Mouse (Mus musculus): Measurements from ENCODE around the gene Shisa5.

Shisa5 gene

DNA sequence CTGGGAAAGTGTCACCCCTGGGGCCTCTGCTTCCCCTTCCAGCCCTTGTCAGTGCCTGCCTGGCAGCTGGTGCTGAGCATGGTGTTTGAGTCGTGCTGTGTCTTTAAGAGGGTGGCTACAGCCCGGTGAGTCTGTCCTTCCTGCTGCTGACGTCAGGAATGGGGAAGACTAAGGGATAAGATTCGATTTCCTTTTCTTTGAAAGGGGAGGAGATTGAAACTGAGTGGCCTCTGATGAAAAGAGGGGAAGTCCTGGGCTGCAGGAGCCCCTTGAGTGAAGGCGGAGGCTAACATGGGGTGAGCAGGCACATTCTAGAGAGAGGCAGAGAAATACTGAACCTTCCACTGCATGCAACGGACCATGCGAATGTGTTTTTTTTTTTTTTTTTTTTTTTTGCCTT lies 16.3 kb downstream of the Shisa5 start:
- DNase-seq (ENCODE audit: low spot score): peak; percentile 42

DNA sequence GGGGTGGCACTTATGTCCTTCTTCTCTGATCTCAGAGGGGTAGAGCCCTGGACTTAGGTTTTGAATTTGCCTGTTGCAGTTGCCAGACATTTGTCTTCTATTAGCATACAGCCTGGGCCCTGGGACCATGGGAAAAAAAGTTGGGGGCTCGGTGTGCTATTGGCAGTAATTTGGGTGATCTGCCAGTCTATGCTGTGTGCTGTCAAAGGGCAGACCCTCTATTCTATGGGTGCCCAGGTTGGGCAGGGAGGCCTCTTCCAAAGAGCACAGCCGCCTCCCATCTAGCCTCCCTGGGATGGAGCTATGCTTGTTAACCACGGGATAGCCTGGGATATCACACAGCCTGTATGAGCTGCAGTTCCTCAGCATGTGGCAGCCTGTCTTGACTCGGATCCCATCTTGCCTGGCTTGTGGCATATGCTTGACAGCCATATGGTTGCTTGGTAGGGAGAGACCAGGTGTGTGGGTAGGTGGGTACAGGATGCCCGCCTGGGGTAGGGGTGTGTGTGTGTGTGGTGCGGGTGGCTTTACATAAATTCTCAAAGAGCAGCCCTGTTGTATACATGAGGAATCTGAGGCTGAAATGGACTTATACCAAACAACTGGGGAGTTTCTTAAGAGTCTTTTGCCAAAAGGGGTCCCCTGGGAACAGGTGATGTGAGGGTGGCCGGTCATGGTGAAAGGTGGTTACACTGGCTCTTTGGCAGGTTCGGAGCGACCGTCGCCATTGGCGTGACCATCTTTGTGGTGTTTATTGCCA lies 17.1 kb downstream of the Shisa5 start:
- no peak for DNase-seq (ENCODE audit: low spot score)

DNA sequence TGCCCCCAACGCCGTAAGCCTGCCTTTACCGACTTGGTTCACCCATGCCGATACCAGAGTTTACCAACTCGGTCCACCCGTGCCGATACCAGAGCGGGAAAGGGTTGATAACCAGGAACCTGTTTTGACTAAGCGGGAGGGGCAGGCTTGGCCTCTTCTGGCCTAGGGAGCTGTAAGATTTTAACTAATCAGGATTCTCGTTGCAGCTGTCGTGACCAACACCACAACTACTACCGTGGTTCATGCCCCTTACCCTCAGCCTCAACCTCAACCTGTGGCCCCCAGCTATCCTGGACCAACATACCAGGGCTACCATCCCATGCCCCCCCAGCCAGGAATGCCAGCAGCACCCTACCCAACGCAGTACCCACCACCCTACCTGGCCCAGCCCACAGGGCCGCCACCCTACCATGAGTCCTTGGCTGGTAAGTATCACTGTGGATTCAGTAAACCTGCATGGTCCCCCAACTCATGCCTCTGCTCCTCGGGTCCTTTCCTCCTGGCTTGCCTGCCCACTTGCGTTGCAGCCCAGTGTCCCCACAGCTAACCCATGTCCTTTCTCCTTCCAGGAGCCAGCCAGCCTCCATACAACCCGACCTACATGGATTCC lies 17.8 kb downstream of the Shisa5 start:
- no peak for DNase-seq (ENCODE audit: low spot score)

DNA sequence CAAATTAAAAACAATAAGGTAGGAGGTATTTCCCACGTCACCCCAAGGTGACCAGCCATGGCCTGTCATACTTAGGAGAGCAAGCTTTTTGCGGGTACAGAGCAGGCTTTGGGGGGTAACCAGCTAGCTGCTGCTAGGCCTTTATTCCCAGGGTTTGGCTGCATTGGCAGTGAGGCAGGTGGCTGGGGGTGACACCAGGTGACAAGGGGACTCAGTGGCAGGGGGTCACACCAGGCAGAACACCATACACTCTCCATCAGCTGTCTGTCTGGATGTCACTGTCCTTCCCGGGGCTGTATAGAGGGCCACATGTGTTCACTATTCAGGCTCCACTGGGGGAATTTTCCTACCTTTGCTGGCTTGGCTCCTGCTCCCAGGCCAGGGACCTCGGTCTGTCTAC lies 18.6 kb downstream of the Shisa5 start:
- DNase-seq (ENCODE audit: low spot score): no peak

DNA sequence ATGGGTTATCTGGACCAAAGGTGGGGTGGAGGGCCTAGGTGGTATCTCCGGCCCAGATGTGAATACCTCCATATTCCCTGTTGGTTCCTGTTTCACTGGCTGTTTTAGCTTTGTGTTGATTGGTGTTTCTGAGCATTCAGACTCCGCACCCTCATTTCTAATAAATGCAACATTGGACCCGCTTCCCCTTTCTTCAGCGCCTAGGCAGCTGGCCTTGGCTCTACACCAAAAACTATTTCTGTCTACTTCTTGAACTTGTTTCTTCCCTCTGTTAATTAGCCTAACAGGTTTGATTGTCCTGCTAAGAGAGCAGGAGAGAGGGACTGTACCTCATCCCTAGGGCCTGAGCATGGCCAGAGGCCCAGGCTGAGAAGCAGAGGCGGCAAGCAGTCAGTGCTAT lies 19.2 kb downstream of the Shisa5 start:
- no peak for DNase-seq (ENCODE audit: low spot score)

DNA sequence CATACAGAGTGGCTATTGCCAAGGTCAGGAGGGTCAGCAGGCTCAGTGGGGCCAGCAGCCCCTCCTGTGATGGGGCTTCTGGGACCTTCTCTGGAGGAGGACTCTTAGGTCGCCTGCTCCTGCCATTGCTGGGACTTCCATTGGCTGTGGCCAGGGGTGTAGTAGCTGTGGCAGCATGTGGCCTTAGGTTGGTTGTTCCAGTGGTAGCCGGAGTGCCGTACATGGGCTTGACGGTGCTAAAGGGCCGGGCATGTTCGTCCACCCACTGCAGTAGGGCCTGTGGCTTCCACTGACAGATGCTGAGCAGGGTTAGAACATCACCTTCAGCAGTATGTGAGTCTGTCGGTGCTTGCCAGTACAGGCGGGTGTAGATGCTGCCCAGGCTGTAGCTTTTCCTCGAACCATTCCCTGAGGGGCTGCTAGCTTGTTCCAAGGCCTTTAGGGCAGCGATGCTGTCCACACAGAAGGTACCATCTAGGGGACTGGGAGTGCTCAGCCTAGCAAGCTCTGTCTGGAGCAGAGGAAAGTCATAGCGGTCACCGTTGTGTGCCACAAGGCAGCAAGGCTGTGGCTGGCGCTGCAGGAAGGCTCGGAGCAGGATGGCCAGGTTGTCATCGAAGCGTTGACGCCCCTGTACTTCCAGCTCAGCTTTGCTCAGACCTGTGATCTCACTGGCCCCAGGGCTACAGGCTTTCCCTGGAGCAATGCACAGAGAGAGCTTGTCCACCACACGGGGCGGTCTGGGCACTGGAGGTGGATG lies 19.8 kb downstream of the Shisa5 start:
- DNase-seq (ENCODE audit: low spot score): no peak

DNA sequence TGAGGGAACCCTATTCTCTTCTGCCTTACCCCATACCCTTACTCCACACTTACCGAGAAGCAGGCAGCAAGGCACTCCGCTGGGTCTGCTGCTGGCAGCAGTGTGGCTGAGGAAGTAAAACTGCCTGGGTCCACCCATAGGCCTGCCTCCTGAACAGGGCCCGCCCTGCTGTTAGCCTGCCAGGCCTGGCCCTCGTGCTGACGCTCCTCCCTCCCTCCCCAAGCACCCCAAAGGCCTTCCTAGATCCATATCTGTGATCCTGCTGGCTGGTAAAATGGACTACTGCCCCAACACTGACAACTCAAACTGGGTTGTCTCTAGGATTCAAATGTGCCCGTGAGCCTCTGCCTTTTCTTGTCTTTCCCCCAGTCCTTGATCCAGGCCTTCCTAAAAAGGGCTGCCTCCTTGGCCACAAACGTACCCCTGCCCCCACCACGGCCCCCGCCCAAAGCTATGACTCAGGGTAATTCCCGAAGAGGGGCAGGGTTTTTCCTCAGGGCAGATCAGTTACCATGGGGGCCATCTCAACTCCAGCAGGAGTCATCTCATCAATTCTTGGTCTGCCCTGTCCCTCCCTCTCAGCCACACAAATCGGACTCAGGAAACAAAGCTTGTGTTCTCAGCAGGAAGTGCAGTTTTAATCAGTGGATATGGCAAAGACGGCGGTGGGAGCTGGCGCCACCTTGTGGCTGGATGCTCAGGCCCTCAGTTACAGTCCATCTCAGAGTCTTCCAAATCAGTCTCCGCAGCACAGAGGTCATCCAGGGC lies 21.0 kb downstream of the Shisa5 start, which contains the start of gene Trex1:
Gene Trex1, minus strand, starts transcription at position 599 of the 768 bp plus-strand sequence.
- DNase-seq (ENCODE audit: low spot score): peak; percentile 86

DNA sequence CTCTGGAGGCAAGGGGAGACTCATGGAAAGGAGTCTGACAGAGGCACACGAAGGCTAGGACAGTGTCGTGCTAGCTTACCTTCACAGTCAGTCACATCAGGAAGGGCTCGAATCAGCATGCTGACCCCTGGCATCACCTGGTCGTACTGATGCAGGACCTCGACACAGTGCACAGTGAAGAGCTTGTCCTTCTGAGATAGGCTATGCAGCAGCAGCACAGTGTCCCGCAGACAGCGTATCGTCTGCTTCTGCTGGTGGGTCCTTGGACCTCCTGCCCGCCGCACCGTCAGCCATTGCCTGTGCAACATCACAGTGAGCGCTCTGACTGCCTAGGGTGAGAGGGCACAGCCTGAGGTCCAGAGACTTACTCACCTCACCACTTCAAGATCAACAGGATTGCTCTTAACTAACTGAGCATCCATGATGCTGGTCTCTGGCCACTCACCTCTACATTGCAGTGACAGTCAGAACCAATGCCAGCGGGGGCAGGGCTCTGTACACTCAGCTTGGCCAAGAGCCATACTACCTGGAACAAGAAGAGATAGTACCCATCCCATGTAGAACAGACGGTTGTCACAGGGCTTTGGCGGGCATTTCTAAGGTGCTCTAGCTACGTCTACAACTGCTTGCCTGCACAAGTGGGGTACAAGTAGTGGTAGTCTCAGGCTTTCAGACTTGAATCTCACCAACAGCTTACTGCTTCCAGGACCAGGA lies 22.0 kb downstream of the Shisa5 start:
- DNase-seq (ENCODE audit: low spot score): no peak

DNA sequence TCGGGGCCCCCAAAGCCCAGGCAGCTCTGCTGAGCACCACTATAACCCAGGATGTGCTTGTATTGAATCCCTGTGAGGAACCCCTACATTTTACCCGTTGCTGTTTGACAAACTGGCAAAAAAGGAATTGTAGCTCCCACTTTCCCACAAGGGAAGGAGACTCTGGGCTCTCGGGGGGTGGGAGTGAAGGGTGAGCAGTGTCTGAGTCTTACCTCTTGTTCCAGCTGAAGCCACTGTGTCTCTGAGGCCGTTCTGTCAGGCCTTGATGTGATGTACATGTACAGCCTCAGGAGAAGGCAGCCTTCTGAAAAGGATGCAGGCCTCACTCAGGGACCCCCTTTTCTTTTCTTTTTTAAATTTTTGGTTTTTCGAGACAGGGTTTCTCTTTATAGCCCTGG lies 22.5 kb downstream of the Shisa5 start:
- DNase-seq (ENCODE audit: low spot score): no peak

DNA sequence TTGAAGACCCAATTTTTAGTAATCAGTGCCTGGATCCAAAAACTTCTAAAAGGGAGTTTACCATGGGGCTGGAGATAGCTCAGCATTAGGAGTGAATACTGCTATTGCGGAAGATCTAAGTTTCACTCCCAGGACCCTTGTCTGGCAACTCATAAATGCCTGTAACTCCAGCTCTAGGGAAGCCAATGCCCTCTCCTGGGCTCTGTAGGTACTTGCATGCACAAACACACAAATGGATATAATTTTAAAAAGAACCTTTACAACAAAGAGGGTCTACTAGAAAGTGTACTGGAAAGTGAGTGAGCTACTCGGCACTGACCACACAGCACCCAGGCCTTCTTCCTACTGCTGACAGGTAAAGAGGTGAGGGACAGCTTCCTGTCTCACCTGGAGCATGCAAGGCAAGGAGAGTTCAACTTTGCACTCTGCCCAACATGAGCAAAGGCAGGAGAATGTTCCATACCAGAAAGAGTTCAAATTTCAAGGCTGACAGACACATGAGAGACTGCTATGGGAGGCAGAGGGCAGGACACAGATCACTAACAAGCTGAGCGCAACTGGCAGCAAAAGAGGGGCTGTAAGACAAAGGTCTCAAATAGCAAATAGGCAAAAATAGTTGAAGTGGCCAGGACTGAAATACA lies 29.9 kb downstream of the Shisa5 start:
- no peak for DNase-seq (ENCODE audit: low spot score)

DNA sequence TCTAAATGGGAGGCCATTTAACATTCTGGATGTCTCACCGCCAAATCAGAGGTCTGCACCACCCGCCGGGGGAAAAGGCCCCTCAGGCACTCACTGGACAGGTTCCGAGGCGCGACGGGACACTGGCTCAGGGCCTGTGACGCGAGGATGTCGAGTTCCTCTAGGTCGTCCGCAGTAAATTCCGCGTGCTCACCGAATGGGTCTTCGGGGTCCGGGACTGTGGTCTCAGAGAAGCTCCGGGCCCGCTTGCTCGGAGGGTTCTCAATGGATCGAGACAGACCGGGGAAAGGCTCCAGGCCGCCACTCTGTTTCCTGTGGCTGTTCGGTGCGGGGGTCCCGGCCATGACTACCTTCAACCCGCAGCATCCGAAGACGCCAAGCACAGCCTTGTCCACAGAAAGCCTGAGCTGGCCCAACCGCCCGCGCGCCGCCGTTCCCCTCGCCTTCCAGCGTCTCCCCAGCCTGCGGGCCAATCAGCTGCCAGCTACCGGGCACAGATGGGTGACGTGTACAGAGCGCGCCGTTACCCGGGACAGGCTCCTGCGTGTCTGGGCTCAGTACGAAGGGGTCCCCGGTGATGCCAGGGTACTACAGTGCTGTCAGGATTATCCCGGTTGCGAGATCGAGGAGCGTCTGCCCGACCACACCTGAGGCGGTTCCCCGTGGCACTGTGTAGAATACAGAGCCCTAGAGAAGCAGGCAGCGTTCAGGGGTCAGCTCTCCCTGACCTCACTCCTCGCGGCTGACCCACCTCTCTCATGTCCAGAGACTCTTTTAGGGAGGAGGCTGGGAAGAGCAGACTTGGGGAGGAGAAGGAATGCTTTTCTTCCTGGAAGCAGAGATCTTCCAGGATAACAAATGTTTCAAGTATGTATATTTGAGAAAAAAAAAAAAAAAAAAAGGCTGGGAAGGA lies 35.6 kb downstream of the Shisa5 start, which contains the start of gene Atrip:
Gene Atrip, minus strand, starts transcription at position 464 of the 913 bp plus-strand sequence.
- peak; percentile 90 for DNase-seq (ENCODE audit: low spot score)

DNA sequence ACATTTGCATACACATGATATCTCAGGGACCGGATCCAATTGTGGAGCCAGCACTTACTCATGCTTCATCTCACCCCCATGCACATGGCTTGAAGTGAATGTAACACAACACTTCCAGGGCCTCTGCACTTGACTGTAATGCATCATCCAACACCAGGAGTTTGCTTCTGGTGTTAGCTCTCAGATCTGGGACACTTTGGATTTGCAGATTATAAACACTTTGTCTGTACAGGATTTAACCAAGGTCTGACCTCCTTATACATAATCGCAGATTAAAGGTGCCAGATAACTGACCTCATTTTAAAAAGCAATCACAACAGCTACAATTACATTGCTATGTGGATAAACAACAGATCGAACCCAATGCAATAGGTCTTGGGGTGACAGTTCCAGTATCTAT lies 42.2 kb downstream of the Shisa5 start:
- no peak for DNase-seq (ENCODE audit: low spot score)

DNA sequence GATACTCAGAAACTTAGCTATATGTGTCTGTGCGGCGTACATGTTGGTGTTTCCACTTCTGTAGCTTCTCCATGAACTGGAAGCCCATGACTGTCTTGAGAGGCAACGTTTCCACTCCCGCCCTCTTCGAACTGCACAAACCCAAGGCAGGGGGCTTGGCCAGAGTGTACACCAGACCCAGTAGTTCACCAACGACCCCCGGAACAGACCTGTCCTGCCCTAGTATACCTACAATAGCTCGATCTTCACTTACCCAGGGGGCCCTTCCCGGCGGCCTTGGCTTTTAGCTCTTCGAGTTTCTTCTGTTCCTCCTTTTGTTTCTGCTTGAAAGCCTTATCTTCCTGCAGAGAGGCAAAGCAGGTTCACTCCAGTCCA lies 43.4 kb downstream of the Shisa5 start:
- DNase-seq (ENCODE audit: low spot score): no peak

DNA sequence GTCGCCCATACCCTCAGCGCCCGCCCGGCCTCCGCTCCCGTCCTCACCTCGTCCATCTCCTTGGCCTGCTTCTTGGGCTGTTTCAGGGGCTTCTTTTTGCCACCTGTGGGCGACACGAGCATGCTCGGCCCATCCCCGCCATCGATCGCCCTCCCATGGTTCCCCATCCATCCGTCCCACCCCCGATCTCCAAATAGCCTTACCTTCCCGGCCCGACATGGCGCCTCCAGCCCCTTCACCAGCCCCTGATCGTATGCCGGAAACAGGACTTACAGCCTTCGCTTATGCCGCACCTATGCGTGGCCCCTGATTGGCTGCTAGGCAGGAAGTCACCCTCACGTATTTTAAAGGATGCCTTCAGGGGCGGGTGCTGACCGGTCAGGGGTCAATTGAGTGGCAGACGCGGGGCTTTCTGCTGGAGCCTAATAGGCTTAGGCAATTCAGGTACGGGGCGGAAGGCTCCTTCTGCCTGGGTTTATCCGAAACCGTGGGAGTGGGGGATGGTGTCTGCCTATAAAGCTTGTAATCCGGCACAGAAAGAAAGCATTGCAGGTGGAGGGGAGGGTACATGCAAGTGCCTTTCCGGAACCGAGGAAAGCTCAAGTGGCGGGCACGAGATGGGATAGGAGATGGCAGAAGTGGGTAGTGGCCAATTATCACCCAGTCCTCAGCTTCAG lies 43.9 kb downstream of the Shisa5 start, which contains the start of the genes Ccdc51 and Tma7:
Gene Ccdc51, plus strand, starts transcription at position 370 of the 677 bp plus-strand sequence.
Gene Tma7, minus strand, starts transcription at position 464 of the 677 bp plus-strand sequence.
- peak; percentile 83 for DNase-seq (ENCODE audit: low spot score)

DNA sequence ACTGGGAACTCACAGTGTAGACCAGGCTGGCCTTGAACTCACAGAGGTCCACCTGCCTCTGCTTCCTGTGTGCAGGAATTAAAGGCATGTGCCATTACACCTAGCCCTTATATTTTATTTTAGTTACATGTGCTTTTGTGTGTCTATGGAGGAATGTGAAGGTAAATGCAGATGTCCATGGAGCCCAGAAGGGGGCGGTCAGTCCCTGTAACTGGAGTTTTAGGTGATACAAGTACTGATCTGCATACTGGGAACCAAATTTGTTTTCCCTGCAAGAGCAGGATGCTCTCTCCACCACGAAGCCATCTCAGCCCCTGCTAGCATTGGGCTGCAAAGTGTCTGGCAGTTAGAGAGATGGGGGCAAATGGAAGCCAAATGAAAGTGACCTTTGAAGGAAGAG lies 46.6 kb downstream of the Shisa5 start:
- DNase-seq (ENCODE audit: low spot score): no peak

DNA sequence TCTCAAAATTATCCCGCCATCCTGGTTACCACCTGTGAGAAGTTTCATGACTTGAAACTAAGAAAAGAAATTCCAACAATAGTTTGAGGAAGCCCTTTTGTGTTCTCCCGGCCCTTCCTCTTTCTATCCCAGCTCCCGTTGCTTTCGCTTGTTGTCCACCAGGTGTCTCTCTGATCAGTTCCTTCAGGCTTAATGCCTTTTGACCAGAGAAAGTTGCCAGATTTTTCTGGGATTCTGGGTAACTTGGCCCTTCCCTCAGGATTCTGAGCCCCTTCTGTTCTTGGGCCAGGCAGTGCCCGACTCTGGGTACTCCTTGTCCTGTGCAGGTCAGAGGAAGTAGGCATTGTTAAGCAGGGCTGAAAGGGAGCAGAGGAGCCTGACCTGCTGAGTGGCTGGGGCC lies 49.6 kb downstream of the Shisa5 start:
- DNase-seq (ENCODE audit: low spot score): peak; percentile 30

DNA sequence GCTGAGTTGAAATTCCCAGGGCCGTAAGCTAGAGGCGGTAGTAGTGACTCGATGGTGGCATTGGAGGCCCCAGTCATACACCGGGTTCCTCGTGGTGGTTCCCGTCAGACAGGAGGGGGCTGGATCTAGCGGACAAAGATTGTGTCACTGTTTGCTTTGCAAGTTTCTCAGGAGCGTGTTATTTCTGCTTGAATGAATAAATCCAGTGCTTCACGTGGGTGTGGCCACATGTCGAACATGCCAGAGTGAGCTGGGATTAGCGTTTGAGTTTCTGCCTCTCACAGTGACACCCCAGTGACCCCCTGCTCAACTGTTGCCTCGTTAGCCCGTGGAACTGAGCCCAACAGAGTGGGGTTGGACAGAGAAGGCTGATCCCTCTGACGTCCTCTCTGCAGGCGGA lies 52.1 kb downstream of the Shisa5 start:
- no peak for DNase-seq (ENCODE audit: low spot score)

DNA sequence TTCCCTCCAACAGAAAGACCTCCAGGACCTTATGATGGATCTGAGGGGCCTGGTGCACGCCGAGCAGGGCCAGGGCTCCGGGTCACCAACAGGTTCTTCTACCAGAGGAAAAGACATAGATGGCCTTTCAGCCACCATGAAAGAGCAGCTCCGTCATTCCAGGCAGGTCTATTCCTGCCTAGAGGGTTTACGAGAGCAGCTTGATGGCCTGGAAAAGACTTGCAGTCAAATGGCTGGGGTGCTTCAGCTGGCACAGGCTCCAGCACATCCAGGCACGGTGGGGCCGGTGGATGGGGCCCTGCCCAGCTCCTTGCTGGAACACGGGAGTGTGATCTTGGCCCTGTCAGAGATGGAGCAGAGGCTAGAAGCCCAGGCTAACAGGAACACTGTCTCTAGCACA lies 53.4 kb downstream of the Shisa5 start:
- DNase-seq (ENCODE audit: low spot score): no peak

DNA sequence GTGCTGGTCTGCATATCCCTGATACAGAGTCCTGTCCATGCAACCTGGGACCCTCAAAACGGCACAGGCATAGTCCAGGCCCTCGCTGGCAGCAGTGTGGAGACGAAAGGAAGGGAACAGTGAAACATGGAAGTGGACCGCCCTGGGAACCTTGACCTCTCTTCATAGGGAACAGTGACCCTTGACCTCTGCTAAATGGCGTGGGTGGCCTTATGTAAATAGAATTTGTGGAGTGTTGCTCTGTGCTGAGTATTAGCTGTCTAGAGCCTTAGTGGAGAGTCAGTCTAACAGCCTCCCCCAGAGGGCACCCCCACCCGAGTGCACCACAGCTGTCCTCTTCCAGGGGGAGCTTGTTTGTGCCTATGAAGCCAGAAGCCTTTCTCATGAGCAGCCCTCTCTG lies 54.4 kb downstream of the Shisa5 start:
- no peak for DNase-seq (ENCODE audit: low spot score)
